Mouse (Mus musculus) midbrain, embryonic 13.5 days (tissue): ENCODE measurements around the gene Ano6. TPM values are rescaled to one million over a fixed set of nuclear protein-coding genes. Genes with fewer than 3 reads are reported as not detected.

Source experiments
- ATAC-seq: fragments of 200-750 bp; cut with Nextera tagmentation; 2 replicates; pipeline ENCODE4 v1.8.0; 2017; ENCODE audit warnings: mild to moderate bottlenecking, moderate TSS enrichment, moderate library complexity
- H3K27ac ChIP-seq: fragments of 300-500 bp; sonication (generic); 2 replicates; pipeline ENCODE4 v1.5.1; 2015; ENCODE audit warnings: inconsistent platforms, mild to moderate bottlenecking, moderate library complexity
- H3K27me3 ChIP-seq: fragments of 300-500 bp; sonication (generic); 2 replicates; pipeline ENCODE4 v1.6.1; 2015; ENCODE audit warnings: mild to moderate bottlenecking, inconsistent platforms
- H3K36me3 ChIP-seq: fragments of 300-500 bp; sonication (generic); 2 replicates; pipeline ENCODE4 v1.6.1; 2015; ENCODE audit warnings: mild to moderate bottlenecking, inconsistent platforms
- H3K4me1 ChIP-seq: fragments of 300-500 bp; sonication (generic); replicated peaks from 2 replicates; pipeline ENCODE4 v1.6.1; 2015; ENCODE audit warnings: inconsistent platforms
- H3K4me2 ChIP-seq: fragments of 300-500 bp; sonication (generic); replicated peaks from 2 replicates; pipeline ENCODE4 v1.6.1; 2015; ENCODE audit warnings: moderate library complexity, mild to moderate bottlenecking, inconsistent platforms
- H3K4me3 ChIP-seq: fragments of 300-500 bp; sonication (generic); replicated peaks from 2 replicates; pipeline ENCODE4 v1.5.1; 2015; ENCODE audit warnings: mild to moderate bottlenecking, inconsistent platforms
- H3K9ac ChIP-seq: fragments of 300-500 bp; sonication (generic); replicated peaks from 2 replicates; pipeline ENCODE4 v1.6.1; 2015; ENCODE audit warnings: mild to moderate bottlenecking, inconsistent platforms
- H3K9me3 ChIP-seq: fragments of 300-500 bp; sonication (generic); 2 replicates; pipeline ENCODE4 v1.6.1; 2016; ENCODE audit warnings: mild to moderate bottlenecking, inconsistent platforms
- WGBS: fragments of 180-500 bp; shearing (Covaris S2); methylation state at CpG from one replicate; pipeline ENCODE4 v1.1.7; 2015; 5-methylcytosine and 5-hydroxymethylcytosine counted together
- polyA plus RNA-seq: library from polyadenylated mRNA; unstranded; fragments of >200 nt; fragmentation: Nextera tagmentation; extraction: Ambion mirVana; gene quantifications from 2 replicates; pipeline ENCODE4 v1.2.1, GENCODE M21; 2015

The Ano6 gene
- polyA plus RNA-seq, 1 experiment from 2014 or later = 26.8 TPM

GRCm38 (mm10) chr15:95917330-95917729, 126.7 kb downstream of the Ano6 start:
- Histone ChIP-seq H3K4me2 (no peak overlapping the region), H3K4me1 (0 out of 2 replicates have a peak, but pooled peaks cover 4% of the 10 kb centered on the region), H3K9me3 (no peaks in the 10 kb centered on the region), H3K4me3 (no peak overlapping the region), H3K27me3 (no peaks in the 10 kb centered on the region), H3K36me3 (peaks cover 29% of the 10 kb centered on the region), H3K27ac (no peak overlapping the region), H3K9ac (no peak overlapping the region)
- no peak for ATAC-seq
- WGBS = 88% methylated on average over 3 of the region's 3 CpGs

GRCm38 (mm10) chr15:95920047-95920446, 129.4 kb downstream of the Ano6 start:
- Histone ChIP-seq H3K9ac (no peak overlapping the region), H3K27ac (peak overlapping the region; percentile 62), H3K4me2 (peak overlapping the region; percentile 12; the same call in 1 of the 2 replicates), H3K27me3 (no peaks in the 10 kb centered on the region), H3K4me1 (0 out of 2 replicates have a peak, but pooled peaks cover 4% of the 10 kb centered on the region), H3K36me3 (peaks cover 18% of the 10 kb centered on the region), H3K4me3 (no peak overlapping the region), H3K9me3 (no peaks in the 10 kb centered on the region)
- 59% methylated on average over 9 of the region's 9 CpGs for WGBS
- no peak; the same call in 1 of the 2 replicates for ATAC-seq

- no peak overlapping the region for H3K27ac ChIP-seq
- H3K9me3 ChIP-seq = no peaks in the 10 kb centered on the region
- no peak overlapping the region for H3K4me3 ChIP-seq
- WGBS = 92% methylated on average over 3 of the region's 3 CpGs
- no peak overlapping the region for H3K4me2 ChIP-seq
- H3K4me1 ChIP-seq = 0 out of 2 replicates have a peak, but pooled peaks cover 8% of the 10 kb centered on the region
- H3K9ac ChIP-seq = no peak overlapping the region
- no peak for ATAC-seq
- H3K36me3 ChIP-seq = peaks cover 15% of the 10 kb centered on the region
- no peaks in the 10 kb centered on the region for H3K27me3 ChIP-seq
These were observed 130.4 kb downstream of the Ano6 start for GRCm38 (mm10) chr15:95921072-95921471.

GRCm38 (mm10) chr15:95921639-95922038, 131.0 kb downstream of the Ano6 start:
- Histone ChIP-seq H3K4me3 (no peak overlapping the region), H3K27me3 (no peaks in the 10 kb centered on the region), H3K4me2 (no peak overlapping the region), H3K4me1 (0 out of 2 replicates have a peak, but pooled peaks cover 8% of the 10 kb centered on the region), H3K9me3 (no peaks in the 10 kb centered on the region), H3K36me3 (peaks cover 13% of the 10 kb centered on the region; the same call in 1 of the 2 replicates), H3K9ac (no peak overlapping the region), H3K27ac (no peak overlapping the region)
- no peak for ATAC-seq
- 95% methylated on average over 4 of the region's 4 CpGs for WGBS

GRCm38 (mm10) chr15:95922558-95922957, 131.9 kb downstream of the Ano6 start:
- no peaks in the 10 kb centered on the region for H3K27me3 ChIP-seq
- H3K9ac ChIP-seq = no peak overlapping the region
- WGBS = 90% methylated on average over 6 of the region's 6 CpGs
- 0 out of 2 replicates have a peak, but pooled peaks cover 8% of the 10 kb centered on the region for H3K4me1 ChIP-seq
- peaks cover 13% of the 10 kb centered on the region; the same call in 1 of the 2 replicates for H3K36me3 ChIP-seq
- no peaks in the 10 kb centered on the region for H3K9me3 ChIP-seq
- H3K4me3 ChIP-seq = no peak overlapping the region
- H3K27ac ChIP-seq = no peak overlapping the region
- no peak overlapping the region for H3K4me2 ChIP-seq
- no peak for ATAC-seq

- Histone ChIP-seq H3K9ac (no peak overlapping the region), H3K27ac (no peak overlapping the region), H3K27me3 (no peaks in the 10 kb centered on the region), H3K4me3 (no peak overlapping the region), H3K4me2 (no peak overlapping the region), H3K9me3 (0 out of 2 replicates have a peak, but pooled peaks cover 3% of the 10 kb centered on the region), H3K4me1 (0 out of 2 replicates have a peak, but pooled peaks cover 4% of the 10 kb centered on the region), H3K36me3 (peaks cover 25% of the 10 kb centered on the region)
- no peak for ATAC-seq
- 87% methylated on average over 8 of the region's 8 CpGs for WGBS
These were observed 134.8 kb downstream of the Ano6 start for GRCm38 (mm10) chr15:95925334-95925986.

- Histone ChIP-seq H3K9ac (no peak overlapping the region), H3K27me3 (no peaks in the 10 kb centered on the region), H3K27ac (no peak overlapping the region), H3K4me2 (no peak overlapping the region), H3K4me3 (no peak overlapping the region), H3K9me3 (0 out of 2 replicates have a peak, but pooled peaks cover 4% of the 10 kb centered on the region), H3K36me3 (peaks cover 23% of the 10 kb centered on the region), H3K4me1 (0 out of 2 replicates have a peak, but pooled peaks cover 6% of the 10 kb centered on the region)
- no peak for ATAC-seq
- WGBS = 92% methylated on average over 6 of the region's 6 CpGs
These were observed 138.4 kb downstream of the Ano6 start for GRCm38 (mm10) chr15:95929087-95929486.

- Histone ChIP-seq H3K27me3 (no peaks in the 10 kb centered on the region), H3K4me1 (0 out of 2 replicates have a peak, but pooled peaks cover 2% of the 10 kb centered on the region), H3K36me3 (peaks cover 23% of the 10 kb centered on the region), H3K27ac (0 out of 2 replicates have a peak overlapping the region, but pooled peaks have one; percentile 47), H3K9ac (no peak overlapping the region), H3K4me3 (no peak overlapping the region), H3K4me2 (no peak overlapping the region), H3K9me3 (0 out of 2 replicates have a peak, but pooled peaks cover 4% of the 10 kb centered on the region)
- WGBS = 76% methylated on average over 16 of the region's 16 CpGs
- ATAC-seq = no peak
These were observed 140.6 kb downstream of the Ano6 start for GRCm38 (mm10) chr15:95931013-95931775.

GRCm38 (mm10) chr15:95932358-95932757, 141.7 kb downstream of the Ano6 start:
- Histone ChIP-seq H3K4me1 (0 out of 2 replicates have a peak, but pooled peaks cover 2% of the 10 kb centered on the region), H3K9me3 (0 out of 2 replicates have a peak, but pooled peaks cover 4% of the 10 kb centered on the region), H3K27ac (no peak overlapping the region), H3K4me2 (no peak overlapping the region), H3K36me3 (peaks cover 23% of the 10 kb centered on the region), H3K4me3 (no peak overlapping the region), H3K27me3 (no peaks in the 10 kb centered on the region), H3K9ac (no peak overlapping the region)
- 0 out of 2 replicates have a peak, but pooled peaks have one; percentile 37 for ATAC-seq
- 94% methylated on average over 5 of the region's 5 CpGs for WGBS

- 83% methylated on average over 11 of the region's 11 CpGs for WGBS
- Histone ChIP-seq H3K27me3 (no peaks in the 10 kb centered on the region), H3K9me3 (0 out of 2 replicates have a peak, but pooled peaks cover 4% of the 10 kb centered on the region), H3K4me1 (0 out of 2 replicates have a peak, but pooled peaks cover 2% of the 10 kb centered on the region), H3K4me3 (no peak overlapping the region), H3K9ac (no peak overlapping the region), H3K27ac (no peak overlapping the region; the same call in 1 of the 2 replicates), H3K36me3 (peaks cover 26% of the 10 kb centered on the region), H3K4me2 (no peak overlapping the region)
- no peak for ATAC-seq
These were observed 144.5 kb downstream of the Ano6 start for GRCm38 (mm10) chr15:95935141-95935540.

GRCm38 (mm10) chr15:95943470-95943869, 152.8 kb downstream of the Ano6 start:
- H3K36me3 ChIP-seq = peaks cover 34% of the 10 kb centered on the region
- H3K4me3 ChIP-seq = no peak overlapping the region
- 59% methylated on average over 4 of the region's 4 CpGs for WGBS
- H3K27ac ChIP-seq = no peak overlapping the region
- H3K27me3 ChIP-seq = no peaks in the 10 kb centered on the region
- H3K4me1 ChIP-seq = peaks cover 14% of the 10 kb centered on the region
- no peak overlapping the region for H3K4me2 ChIP-seq
- no peaks in the 10 kb centered on the region for H3K9me3 ChIP-seq
- ATAC-seq = no peak
- no peak overlapping the region for H3K9ac ChIP-seq

- H3K4me2 ChIP-seq = no peak overlapping the region
- H3K27me3 ChIP-seq = no peaks in the 10 kb centered on the region
- no peak for ATAC-seq
- no peak overlapping the region for H3K4me3 ChIP-seq
- WGBS = 64% methylated on average over 6 of the region's 6 CpGs
- H3K36me3 ChIP-seq = peaks cover 28% of the 10 kb centered on the region
- peaks cover 14% of the 10 kb centered on the region for H3K4me1 ChIP-seq
- H3K9ac ChIP-seq = no peak overlapping the region
- H3K9me3 ChIP-seq = no peaks in the 10 kb centered on the region
- no peak overlapping the region for H3K27ac ChIP-seq
These were observed 153.7 kb downstream of the Ano6 start for GRCm38 (mm10) chr15:95944299-95944698.
